Mouse (Mus musculus) bone marrow, adult 2 months (tissue): ENCODE data around the gene Napsa.

ENCODE experiments used
- CTCF ChIP-seq: fragments of 200-500 bp; IDR thresholded peaks from 2 replicates; pipeline ENCODE4 v1.5.1; 2011; ENCODE audit warnings: low read length, control low read depth; ENCODE audit not compliant: control insufficient read depth, insufficient read depth
- POLR2A ChIP-seq: fragments of 200-500 bp; IDR thresholded peaks from 2 replicates; pipeline ENCODE4 v1.6.1; 2011; ENCODE audit warnings: low read depth, mild to moderate bottlenecking, control low read depth, low read length, borderline replicate concordance; ENCODE audit not compliant: control insufficient read depth

GRCm38 (mm10) chr7:44582709-44583108 lies 10.5 kb downstream of the Napsa start:
- TF ChIP-seq CTCF (no peak), POLR2A (no peak)
